Mouse (Mus musculus) kidney, adult 2 months (tissue): ENCODE measurements at regions not wholly inside any gene's neighbourhood (a gene's known extent, or its start where the extent isn't known, plus 50 kb on each side); places are given as distances from the start of the nearest gene placed in this dataset.

Experiments
- DNase-seq: peaks from one replicate; pipeline ENCODE4 v3.0.0; 2021
- H3K27ac ChIP-seq: fragments of 200-500 bp; 2 replicates; pipeline ENCODE4 v1.5.1; 2012; ENCODE audit warnings: low read depth, low read length, control low read depth, inconsistent platforms; ENCODE audit not compliant: insufficient read depth
- H3K27me3 ChIP-seq: fragments of 200-500 bp; replicated peaks from 2 replicates; pipeline ENCODE4 v1.6.1; 2012; ENCODE audit warnings: mild to moderate bottlenecking, moderate library complexity, low read length, inconsistent platforms; ENCODE audit not compliant: control insufficient read depth, insufficient read depth
- H3K36me3 ChIP-seq: fragments of 200-500 bp; 2 replicates; pipeline ENCODE4 v1.6.1; 2012; ENCODE audit warnings: mild to moderate bottlenecking, moderate library complexity, low read length, inconsistent platforms; ENCODE audit not compliant: control insufficient read depth, insufficient read depth
- H3K4me1 ChIP-seq: fragments of 200-500 bp; 2 replicates; pipeline ENCODE4 v1.6.1; 2011; ENCODE audit warnings: low read length; ENCODE audit not compliant: control insufficient read depth, insufficient read depth
- H3K4me3 ChIP-seq: fragments of 200-500 bp; 2 replicates; pipeline ENCODE4 v1.5.1; 2011; ENCODE audit warnings: mild to moderate bottlenecking, low read depth, low read length, control low read depth; ENCODE audit not compliant: insufficient read depth
- CTCF ChIP-seq: fragments of 200-500 bp; conservative IDR thresholded peaks from 2 replicates; pipeline ENCODE4 v1.5.1; 2011; ENCODE audit warnings: low read depth, mild to moderate bottlenecking, control low read depth, low read length, moderate library complexity, mixed read lengths; ENCODE audit not compliant: insufficient read depth, insufficient read length
- POLR2A ChIP-seq: fragments of 200-500 bp; IDR thresholded peaks from one replicate; pipeline ENCODE4 v1.6.1; 2011; ENCODE audit warnings: low read depth, low read length, control low read depth
- WGBS: fragments of 180-500 bp; shearing (Covaris S2); methylation state at CpG from one replicate; pipeline ENCODE4 v1.1.7; 2018; 5-methylcytosine and 5-hydroxymethylcytosine counted together

DNA sequence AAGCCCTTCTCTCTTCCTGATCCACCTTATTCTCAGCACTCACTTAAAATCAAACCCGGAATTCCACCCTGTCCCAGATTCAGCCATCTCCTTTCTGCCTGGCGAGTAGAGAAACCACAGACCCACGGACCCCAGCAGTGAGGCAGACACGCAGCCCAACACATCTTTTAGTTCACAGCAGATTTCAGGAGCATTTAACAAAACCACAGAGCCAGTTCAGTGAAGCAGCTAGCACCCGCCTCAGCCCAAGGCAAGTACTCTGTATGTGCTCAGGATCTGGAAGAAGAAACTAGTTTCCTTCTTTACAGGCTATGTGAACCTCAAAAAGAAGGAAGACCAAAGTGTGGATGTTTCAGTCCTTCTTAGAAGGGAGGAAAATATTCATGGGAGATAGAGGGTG, 560.6 kb downstream of the Nyap2 start:
- H3K4me3 ChIP-seq: no peak overlapping the region
- no peaks in the 10 kb centered on the region for H3K27me3 ChIP-seq
- 90% methylated on average over 5 of the region's 5 CpGs for WGBS
- H3K27ac ChIP-seq: no peak overlapping the region
- H3K36me3 ChIP-seq: no peaks in the 10 kb centered on the region
- DNase-seq: no peak
- no peak for TF ChIP-seq POLR2A
- no peak for TF ChIP-seq CTCF
- no peaks in the 10 kb centered on the region for H3K4me1 ChIP-seq

DNA sequence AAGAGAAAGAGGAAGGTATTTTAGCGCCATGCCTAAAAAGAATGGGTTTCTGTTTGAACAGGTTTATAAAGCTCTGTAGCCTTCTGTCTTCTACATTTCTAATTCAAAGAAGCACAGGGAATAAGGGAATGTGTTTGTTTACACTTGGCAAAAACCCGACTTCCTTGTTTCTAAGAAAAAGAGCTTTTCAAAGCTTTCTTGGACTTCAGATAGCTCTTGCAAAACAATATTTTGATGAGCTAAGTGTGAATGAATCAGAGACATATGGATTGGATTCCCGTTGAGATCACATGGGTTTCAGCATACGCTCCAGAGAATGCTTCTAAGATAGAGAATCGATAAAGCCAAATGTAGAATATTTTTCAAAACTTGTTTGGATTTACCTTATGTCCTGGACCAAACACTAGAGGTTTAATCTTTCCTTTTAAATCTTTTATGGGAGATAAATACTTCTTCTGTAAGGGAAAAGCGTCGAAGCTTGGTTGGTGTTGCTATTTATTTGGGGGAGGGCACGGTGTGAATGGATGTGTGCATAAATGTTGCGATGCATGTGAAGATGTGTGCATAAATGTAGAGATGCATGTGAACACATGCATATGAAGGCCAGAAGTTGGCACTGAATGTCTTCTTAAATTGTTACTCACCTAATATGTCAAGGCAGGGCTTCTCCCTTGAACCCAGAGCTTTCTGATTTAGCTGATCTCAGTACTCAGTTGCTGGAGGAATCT, 576.4 kb downstream of the Nyap2 start:
- Histone ChIP-seq H3K36me3 (no peaks in the 10 kb centered on the region), H3K27me3 (no peaks in the 10 kb centered on the region), H3K4me1 (no peaks in the 10 kb centered on the region), H3K27ac (no peak overlapping the region), H3K4me3 (no peak overlapping the region)
- TF ChIP-seq CTCF (no peak), POLR2A (no peak)
- 89% methylated on average over 9 of the region's 9 CpGs for WGBS
- DNase-seq: no peak

DNA sequence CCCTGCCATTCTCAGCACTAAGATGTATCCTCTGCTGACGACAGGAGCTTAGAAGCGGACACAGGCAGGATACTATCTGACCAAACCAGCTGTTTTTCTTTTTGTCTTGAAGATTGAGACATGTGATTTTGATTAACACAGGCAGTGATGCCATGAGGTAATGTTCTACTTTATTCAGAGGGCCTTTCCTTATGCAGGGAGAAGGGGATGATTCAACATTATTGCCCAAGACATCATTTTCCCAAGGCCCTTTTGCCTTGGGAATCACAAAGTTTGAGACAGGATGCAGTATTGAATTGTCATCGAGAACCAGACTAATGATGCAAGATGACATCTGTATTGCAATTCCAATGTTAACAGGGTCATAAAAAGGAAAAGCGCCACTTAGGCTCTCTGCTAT, 571.7 kb upstream of the Gm9747 start:
- Histone ChIP-seq H3K27me3 (no peaks in the 10 kb centered on the region), H3K27ac (no peak overlapping the region), H3K36me3 (no peaks in the 10 kb centered on the region), H3K4me3 (no peak overlapping the region), H3K4me1 (no peaks in the 10 kb centered on the region)
- TF ChIP-seq POLR2A: no peak
- no peak for TF ChIP-seq CTCF
- no peak for DNase-seq
- 81% methylated on average over 4 of the region's 4 CpGs for WGBS

DNA sequence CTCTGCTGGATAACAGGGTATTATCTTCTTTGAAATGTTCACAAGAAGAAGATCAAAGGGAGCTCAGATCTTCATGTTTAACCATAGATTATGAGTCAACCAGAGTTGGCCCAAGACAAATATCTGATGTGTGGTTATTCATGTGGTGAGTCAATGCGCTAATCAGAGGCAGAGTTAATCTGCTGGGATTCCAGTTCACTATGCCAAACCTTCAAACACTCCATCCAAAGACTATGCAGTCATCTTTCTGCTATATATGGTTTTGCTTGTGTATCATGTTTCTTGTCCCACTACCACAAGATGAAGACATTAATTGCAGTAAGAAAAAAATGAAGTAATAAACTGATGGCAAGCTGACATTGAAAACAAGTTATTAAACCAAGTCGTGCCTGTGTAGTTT, 561.8 kb upstream of the Gm9747 start:
- 84% methylated on average over 2 of the region's 2 CpGs for WGBS
- no peak for DNase-seq

DNA sequence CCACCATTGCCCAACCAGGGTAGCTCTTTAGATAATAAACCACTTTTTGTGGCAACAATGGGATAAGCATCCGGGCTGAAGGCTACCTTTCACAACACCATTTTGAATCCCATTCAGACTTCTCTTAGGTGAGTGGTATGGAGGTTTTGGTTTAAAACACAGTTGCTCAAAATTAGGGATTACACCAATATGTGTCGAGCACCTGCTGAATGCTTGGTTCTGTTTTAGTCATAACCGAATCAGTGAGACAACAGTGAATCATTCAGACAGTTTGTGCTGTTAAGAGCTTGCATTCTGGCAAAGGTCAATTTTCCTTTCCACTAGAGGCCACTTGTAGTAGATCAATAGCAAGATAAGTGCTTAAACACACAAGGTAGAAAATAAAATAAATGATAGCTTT, 561.2 kb upstream of the Gm9747 start:
- TF ChIP-seq POLR2A (no peak), CTCF (no peak)
- H3K4me1 ChIP-seq: no peaks in the 10 kb centered on the region
- no peaks in the 10 kb centered on the region for H3K27me3 ChIP-seq
- no peak for DNase-seq
- H3K36me3 ChIP-seq: no peaks in the 10 kb centered on the region
- H3K4me3 ChIP-seq: no peak overlapping the region
- no peak overlapping the region for H3K27ac ChIP-seq
- 76% methylated on average over 3 of the region's 3 CpGs for WGBS

More for the DNA sequence above, 561.8 kb upstream of the Gm9747 start:
- H3K4me1 ChIP-seq: no peaks in the 10 kb centered on the region
- TF ChIP-seq CTCF (no peak), POLR2A (no peak)
- no peaks in the 10 kb centered on the region for H3K36me3 ChIP-seq
- H3K27ac ChIP-seq: no peak overlapping the region
- H3K27me3 ChIP-seq: no peaks in the 10 kb centered on the region
- no peak overlapping the region for H3K4me3 ChIP-seq

DNA sequence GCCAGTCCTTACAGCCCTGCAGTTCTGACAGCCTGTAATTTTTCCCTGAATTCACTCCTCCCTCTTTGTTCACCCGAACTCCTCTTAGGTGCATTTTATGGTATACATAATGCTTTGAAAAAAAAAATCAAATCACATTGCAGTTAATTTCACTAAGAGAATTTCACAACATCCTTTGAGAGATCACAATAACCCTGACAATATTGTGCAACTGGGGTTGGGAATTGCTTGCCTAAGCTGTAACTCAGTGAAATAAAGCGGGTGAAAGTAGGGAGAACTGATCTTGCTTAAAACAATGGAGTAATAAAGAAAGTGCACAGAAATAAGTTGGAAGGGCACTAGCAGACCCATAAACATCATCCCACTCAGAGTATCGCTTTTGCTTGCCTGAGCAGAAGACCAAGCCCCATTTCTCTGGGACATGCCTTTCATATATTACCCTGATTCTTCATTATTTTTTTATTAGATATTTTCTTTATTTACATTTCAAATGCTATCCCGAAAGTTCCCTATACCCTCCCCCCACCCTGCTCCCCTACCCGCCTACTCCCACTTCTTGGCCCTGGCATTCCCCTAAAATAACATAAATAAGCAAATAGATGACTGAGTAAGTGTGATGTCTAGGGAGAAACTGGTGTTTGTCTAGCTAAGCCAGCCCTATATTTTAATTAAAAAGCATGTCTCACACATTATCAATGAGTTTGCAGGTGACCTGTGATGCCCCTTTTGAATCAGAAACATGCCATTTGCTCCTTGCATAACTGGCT, 557.2 kb upstream of the Gm9747 start:
- Histone ChIP-seq H3K4me1 (no peaks in the 10 kb centered on the region), H3K27me3 (no peaks in the 10 kb centered on the region), H3K36me3 (no peaks in the 10 kb centered on the region), H3K4me3 (no peak overlapping the region), H3K27ac (no peak overlapping the region)
- no peak for DNase-seq
- WGBS: 61% methylated on average over 5 of the region's 5 CpGs
- TF ChIP-seq CTCF (no peak), POLR2A (no peak)

DNA sequence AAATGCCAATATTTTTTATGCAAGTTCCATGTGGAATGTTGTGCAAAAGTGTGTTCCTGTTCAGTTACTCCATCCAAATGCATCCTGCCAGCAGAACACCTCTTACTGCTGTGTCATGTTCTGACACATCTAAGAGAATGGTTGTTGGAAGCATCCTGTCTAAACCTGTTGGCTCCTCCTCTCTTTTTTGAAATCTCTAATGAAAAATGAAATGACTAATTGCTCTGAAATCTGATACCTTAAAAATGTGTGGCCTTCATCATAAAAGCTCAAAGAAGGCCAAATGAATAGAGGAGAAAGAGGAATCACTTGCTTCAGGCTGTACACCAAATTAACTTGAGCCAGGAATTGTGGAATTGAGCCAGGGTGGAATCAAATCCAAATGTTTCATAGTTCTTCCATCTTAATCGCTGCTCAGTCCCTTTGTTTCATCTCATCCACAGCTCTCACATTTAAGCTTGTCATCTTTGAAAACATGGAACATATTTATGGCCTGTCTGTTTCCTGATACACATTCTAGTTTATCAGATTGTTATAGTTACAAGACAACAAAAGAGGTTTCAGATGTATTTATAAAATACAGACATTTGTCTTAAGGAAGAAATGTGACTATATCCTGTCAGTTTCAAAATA, 555.0 kb upstream of the Gm9747 start:
- no peaks in the 10 kb centered on the region for H3K27me3 ChIP-seq
- 52% methylated on average over 1 of the region's 1 CpGs for WGBS
- no peaks in the 10 kb centered on the region for H3K36me3 ChIP-seq
- no peak for DNase-seq
- TF ChIP-seq POLR2A: no peak
- no peak overlapping the region for H3K27ac ChIP-seq
- H3K4me3 ChIP-seq: no peak overlapping the region
- H3K4me1 ChIP-seq: no peaks in the 10 kb centered on the region
